Mouse (Mus musculus) testis, adult 10 weeks (tissue): ENCODE data around the gene Kndc1. TPM values are rescaled to one million over a fixed set of nuclear protein-coding genes. Genes with fewer than 3 reads are reported as not detected.

Source experiments
- polyA plus RNA-seq: library from polyadenylated mRNA; stranded (reverse); fragments of 350-450 nt; fragmentation: Illumina TruSeq; extraction: RNeasy Lipid Tissue Mini Kit (QIAGEN cat#74804); gene quantifications from one replicate; pipeline ENCODE4 v1.2.3, GENCODE M21; 2014; ENCODE audit warnings: low read depth, low replicate concordance

The Kndc1 gene
- polyA plus RNA-seq, result 1.8 TPM

GRCm38 (mm10) chr7:139894655-139895557, at the start of gene Kndc1:
Gene Kndc1 (plus strand): TSS chr7:139894696.

GRCm38 (mm10) chr7:139943674-139944281, 49.3 kb downstream of the Kndc1 start, which contains the start of gene Utf1:
Gene Utf1 (plus strand): TSS chr7:139943789.

DNA sequence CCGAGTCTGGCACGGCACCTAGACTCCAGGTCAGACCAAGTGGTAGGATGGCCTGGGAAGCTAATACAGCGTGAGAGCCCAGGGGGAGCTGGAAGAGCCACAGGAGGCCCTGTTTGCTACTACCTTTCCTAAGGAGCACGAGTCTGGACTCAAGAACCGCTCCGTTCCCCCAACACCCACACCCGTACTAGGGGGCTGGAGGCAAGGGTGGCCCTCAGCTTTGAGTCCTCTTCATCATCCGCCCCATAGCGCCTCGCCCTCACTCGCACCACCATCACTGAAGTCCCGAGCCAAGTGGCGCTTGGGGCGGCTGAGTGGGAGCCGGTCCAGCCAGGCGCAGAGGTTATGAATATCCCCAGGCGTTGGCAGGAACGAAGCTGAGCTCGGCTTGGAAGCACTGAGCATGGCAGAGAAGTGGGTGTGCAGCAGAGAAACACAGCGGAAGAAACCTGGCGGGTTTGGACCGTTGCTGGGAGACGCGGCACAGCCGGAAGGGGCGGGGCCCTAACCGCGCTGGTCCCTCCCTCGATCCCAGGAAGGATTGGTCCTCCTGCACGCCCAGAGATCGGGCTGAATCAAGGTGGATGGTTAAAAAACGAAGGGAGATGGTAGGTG, 83.9 kb downstream of the Kndc1 start, which contains the start of gene 6430531B16Rik:
Gene 6430531B16Rik, minus strand, starts transcription at position 478 of the 615 bp plus-strand sequence.

Other genes with a start within 250 kb of the Kndc1 start
- 22.5 TPM for gene Cfap46, start 210.9 kb upstream of the Kndc1 start, polyA plus RNA-seq
- gene Adgra1, start 60.5 kb upstream of the Kndc1 start, polyA plus RNA-seq, result not detected
- not detected for gene Utf1, start 49.1 kb downstream of the Kndc1 start, polyA plus RNA-seq
- 12.0 TPM for gene 6430531B16Rik, start 84.1 kb downstream of the Kndc1 start, polyA plus RNA-seq
- 0.56 TPM for gene Adam8, start 97.9 kb downstream of the Kndc1 start, polyA plus RNA-seq
- gene Zfp511, start 141.7 kb downstream of the Kndc1 start, polyA plus RNA-seq, result 23.5 TPM
- gene Tubgcp2, start 142.0 kb downstream of the Kndc1 start, polyA plus RNA-seq, result 55.8 TPM
- gene Msx3, start 154.4 kb downstream of the Kndc1 start, polyA plus RNA-seq, result not detected
- gene Caly, start 187.9 kb downstream of the Kndc1 start, polyA plus RNA-seq, result not detected
- gene Prap1, start 198.7 kb downstream of the Kndc1 start, polyA plus RNA-seq, result not detected
- gene Fuom, start 207.7 kb downstream of the Kndc1 start, polyA plus RNA-seq, result 0.53 TPM
- gene Paox, start 221.1 kb downstream of the Kndc1 start, polyA plus RNA-seq, result 1.2 TPM
- gene Echs1, start 221.8 kb downstream of the Kndc1 start, polyA plus RNA-seq, result 14.5 TPM
- gene Mtg1, start 242.9 kb downstream of the Kndc1 start, polyA plus RNA-seq, result 3.1 TPM